ENCODE assay signal across 7 mouse cellular contexts in the genomic region with DNA sequence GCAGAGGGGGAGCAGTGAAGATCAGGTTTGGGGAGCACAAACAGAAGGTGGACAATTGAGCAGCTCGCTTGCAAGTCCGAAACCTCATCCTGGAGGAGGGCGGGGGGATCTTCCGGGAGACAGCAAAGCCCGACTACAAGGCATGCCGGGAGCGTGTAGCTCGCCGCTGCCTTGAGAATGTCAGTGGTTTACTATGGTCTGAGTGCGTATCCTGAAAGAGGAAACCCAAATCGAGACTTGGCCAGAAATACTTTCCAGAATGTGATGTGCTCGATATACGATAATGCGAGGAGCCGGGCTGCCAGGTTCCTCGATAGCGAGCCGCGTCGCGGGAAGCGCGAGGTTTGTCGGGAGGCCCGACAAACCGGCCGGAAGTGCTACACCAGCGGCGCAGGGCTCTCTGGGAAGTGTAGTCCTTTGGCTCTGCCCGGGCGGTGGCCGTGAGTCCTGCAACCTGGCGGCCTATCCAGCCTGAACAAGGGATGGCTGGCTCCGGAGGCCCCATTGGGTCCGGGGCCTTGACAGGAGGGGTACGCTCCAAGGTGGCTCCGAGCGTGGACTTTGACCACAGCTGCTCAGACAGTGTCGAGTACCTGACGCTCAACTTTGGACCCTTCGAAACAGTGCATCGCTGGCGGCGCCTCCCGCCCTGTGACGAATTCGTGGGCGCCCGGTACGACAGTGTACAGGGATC. TPM values are rescaled to one million over a fixed set of nuclear protein-coding genes. Genes with fewer than 3 reads are reported as not detected.
DNase-seq lines count a peak whose midpoint lies in the region; ATAC-seq lines count a peak whose summit lies in the region.

A gene (plus strand): TSS at position 143 of the 694 bp plus-strand sequence.

- H3K4me2 ChIP-seq in embryonic facial prominence, embryonic 11.5 days (ENCODE audit: low read depth, low read length): peak within 1 kb of the TSS; percentile 67
- peak within 1 kb of the TSS; percentile 73 for H3K4me2 ChIP-seq in limb, embryonic 11.5 days (ENCODE audit: low read depth, severe bottlenecking)
- peak within 1 kb of the TSS; percentile 85 for H3K4me2 ChIP-seq in midbrain, embryonic 14.5 days (ENCODE audit: low read length)

- peaks cover 5% of the 10 kb centered on the region; the same call in 1 of the 2 replicates for H3K36me3 ChIP-seq in embryonic facial prominence, embryonic 11.5 days (replicated peaks; ENCODE audit: control insufficient read depth, insufficient read depth, low read depth, low read length)
- no peaks in the 10 kb centered on the region; the same call in 1 of the 2 replicates for H3K36me3 ChIP-seq in limb, embryonic 11.5 days (ENCODE audit: control insufficient read depth, insufficient read depth, low read length)
- H3K36me3 ChIP-seq in midbrain, embryonic 14.5 days (ENCODE audit: control insufficient read depth, insufficient read depth, low read length): peaks cover 24% of the 10 kb centered on the region

- WGBS in embryonic facial prominence, embryonic 11.5 days: under 1% methylated on average over 50 of the region's 50 CpGs
- WGBS in limb, embryonic 11.5 days: under 1% methylated on average over 50 of the region's 50 CpGs
- whole genome bisulfite sequencing in midbrain, embryonic 14.5 days: under 1% methylated on average over 50 of the region's 50 CpGs

- H3K27ac ChIP-seq in embryonic facial prominence, embryonic 11.5 days (replicated peaks; ENCODE audit: low read depth, low read length): peak within 1 kb of the TSS; percentile 78
- H3K27ac ChIP-seq in limb, embryonic 11.5 days (replicated peaks; ENCODE audit: low read depth, low read length): peak within 1 kb of the TSS; percentile 36; the same call in 1 of the 2 replicates
- H3K27ac ChIP-seq in midbrain, embryonic 14.5 days (replicated peaks; ENCODE audit: low read depth, low read length): peak within 1 kb of the TSS; percentile 92

- peak; percentile 93 for DNase-seq in adrenal gland, postnatal 14 days
- DNase-seq in embryonic facial prominence, embryonic 11.5 days (ENCODE audit: low spot score): peak; percentile 96
- peak; percentile 99 for DNase-seq in heart, adult 11 months
- DNase-seq in kidney, adult 18-20 months: peak; percentile 95
- DNase-seq in limb, embryonic 11.5 days (ENCODE audit: low spot score): peak; percentile 95
- peak; percentile 96 for DNase-seq in midbrain, embryonic 14.5 days
- peak; percentile 70 to 85 for DNase-seq in spleen, adult 18-20 months

- no peaks in the 10 kb centered on the region for H3K4me1 ChIP-seq in embryonic facial prominence, embryonic 11.5 days (ENCODE audit: control insufficient read depth, insufficient read depth, low read length)
- H3K4me1 ChIP-seq in limb, embryonic 11.5 days (ENCODE audit: control insufficient read depth, insufficient read depth, low read length): 0 out of 2 replicates have a peak, but pooled peaks cover 5% of the 10 kb centered on the region
- H3K4me1 ChIP-seq in midbrain, embryonic 14.5 days (ENCODE audit: control insufficient read depth, insufficient read depth, low read length): peaks cover 18% of the 10 kb centered on the region

- ATAC-seq in embryonic facial prominence, embryonic 11.5 days (replicated peaks; ENCODE audit: insufficient number of reproducible peaks, low FRiP score, low TSS enrichment, low read depth): peak; percentile 95
- peak; percentile 96 for ATAC-seq in limb, embryonic 11.5 days (ENCODE audit: insufficient number of reproducible peaks, low FRiP score, low TSS enrichment, low read depth)
- peak; percentile 96 for ATAC-seq in midbrain, embryonic 14.5 days (ENCODE audit: low FRiP score, low TSS enrichment)

- H3K4me3 ChIP-seq in embryonic facial prominence, embryonic 11.5 days (ENCODE audit: low read depth, low read length): peak within 1 kb of the TSS; percentile 77
- peak within 1 kb of the TSS; percentile 70 for H3K4me3 ChIP-seq in limb, embryonic 11.5 days (ENCODE audit: low read depth, low read length)
- H3K4me3 ChIP-seq in midbrain, embryonic 14.5 days (replicated peaks; ENCODE audit: low read depth, low read length): peak within 1 kb of the TSS; percentile 83

- no peaks in the 10 kb centered on the region for H3K9me3 ChIP-seq in embryonic facial prominence, embryonic 11.5 days (replicated peaks; ENCODE audit: control insufficient read depth, low read length)
- no peaks in the 10 kb centered on the region for H3K9me3 ChIP-seq in limb, embryonic 11.5 days (ENCODE audit: control insufficient read depth, low read length)
- no peaks in the 10 kb centered on the region for H3K9me3 ChIP-seq in midbrain, embryonic 14.5 days (ENCODE audit: control insufficient read depth, low read length)

- no peaks in the 10 kb centered on the region for H3K27me3 ChIP-seq in embryonic facial prominence, embryonic 11.5 days (ENCODE audit: control insufficient read depth, insufficient read depth, low read length)
- no peaks in the 10 kb centered on the region for H3K27me3 ChIP-seq in limb, embryonic 11.5 days (ENCODE audit: control insufficient read depth, insufficient read depth, low read length)
- no peaks in the 10 kb centered on the region for H3K27me3 ChIP-seq in midbrain, embryonic 14.5 days (ENCODE audit: control insufficient read depth, insufficient read depth, low read length)

- peak within 1 kb of the TSS; percentile 86 for H3K9ac ChIP-seq in embryonic facial prominence, embryonic 11.5 days (replicated peaks; ENCODE audit: low read length)
- H3K9ac ChIP-seq in limb, embryonic 11.5 days (ENCODE audit: low read length): peak within 1 kb of the TSS; percentile 83
- H3K9ac ChIP-seq in midbrain, embryonic 14.5 days (replicated peaks; ENCODE audit: low read length): peak within 1 kb of the TSS; percentile 84

RNA-seq across cellular contexts. Expression of the gene that starts here (rescaled TPM):
- 75.3 and 75.6 TPM in 2 replicates for total RNA-seq in adrenal gland, postnatal 14 days (2021)
- polyA plus RNA-seq in embryonic facial prominence, embryonic 11.5 days (2014; fragmentation: Nextera tagmentation; extraction: Ambion mirVana): 68.5 and 77.7 TPM in 2 replicates
- 76.1 and 92.9 TPM in 2 replicates for polyA plus RNA-seq in limb, embryonic 11.5 days (2014; fragmentation: Nextera tagmentation; extraction: Ambion mirVana)
- 117 and 121 TPM in 2 replicates for polyA plus RNA-seq in midbrain, embryonic 14.5 days (2014; fragmentation: Nextera tagmentation; extraction: Ambion mirVana)

Comparison
In these comparisons a context has a peak if more than half of its experiments do, and no peak if none do; other contexts are left out.
1. Peak in every context shown above with its lines: DNase-seq, ATAC-seq, H3K4me3 ChIP-seq and H3K27ac ChIP-seq.
2. H3K27ac ChIP-seq: peak in every context shown above with its lines; median percentile 92 in midbrain, embryonic 14.5 days; 78 in embryonic facial prominence, embryonic 11.5 days; 36 in limb, embryonic 11.5 days.